In genomic region chr10:79767372-79768244, GRCm38 (mm10) we compare ENCODE assay signal across 7 mouse cellular contexts. TPM values are rescaled to one million over a fixed set of nuclear protein-coding genes. Genes with fewer than 3 reads are reported as not detected.
A peak's percentile ranks its signal among the peaks of the same experiment; 100 is the strongest.
DNase-seq lines count a peak whose midpoint lies in the region; ATAC-seq lines count a peak whose summit lies in the region.

No protein-coding gene starts in this region.

- H3K27me3 ChIP-seq in embryonic facial prominence, embryonic 11.5 days (ENCODE audit: control insufficient read depth, insufficient read depth, low read length), result no peaks in the 10 kb centered on the region
- 0 out of 2 replicates have a peak, but pooled peaks cover 10% of the 10 kb centered on the region for H3K27me3 ChIP-seq in limb, embryonic 10.5 days (ENCODE audit: low read depth, poor library complexity, severe bottlenecking)
- peaks cover 4% of the 10 kb centered on the region; the same call in 1 of the 2 replicates for H3K27me3 ChIP-seq in midbrain, embryonic 12.5 days

- peak; percentile 73 to 85 for DNase-seq in adrenal gland, postnatal 4 days (ENCODE audit: low spot score in 2 of 2)
- peak; percentile 96 for DNase-seq in embryonic facial prominence, embryonic 11.5 days (ENCODE audit: low spot score)
- DNase-seq in kidney, adult 11 months, result peak; percentile 90
- DNase-seq in limb, embryonic 10.5 days (ENCODE audit: low spot score), result peak; percentile 92
- peak; percentile 56 to 69 for DNase-seq in spleen, postnatal 14 days (ENCODE audit: low spot score in 2 of 2)

- no peaks in the 10 kb centered on the region; the same call in 1 of the 2 replicates for H3K36me3 ChIP-seq in embryonic facial prominence, embryonic 11.5 days (replicated peaks; ENCODE audit: control insufficient read depth, insufficient read depth, low read depth, low read length)
- peaks cover 25% of the 10 kb centered on the region for H3K36me3 ChIP-seq in limb, embryonic 10.5 days
- peaks cover 3% of the 10 kb centered on the region for H3K36me3 ChIP-seq in midbrain, embryonic 12.5 days

- H3K4me2 ChIP-seq in embryonic facial prominence, embryonic 11.5 days (ENCODE audit: low read depth, low read length), result peak overlapping the region; percentile 90
- H3K4me2 ChIP-seq in midbrain, embryonic 12.5 days (replicated peaks), result peak overlapping the region; percentile 83

- peak overlapping the region; percentile 28; the same call in 1 of the 2 replicates for H3K9ac ChIP-seq in embryonic facial prominence, embryonic 11.5 days (replicated peaks; ENCODE audit: low read length)
- peak overlapping the region; percentile 53 for H3K9ac ChIP-seq in midbrain, embryonic 12.5 days (replicated peaks)

- WGBS in embryonic facial prominence, embryonic 11.5 days, result 11% methylated on average over 40 of the region's 40 CpGs
- 13% methylated on average over 40 of the region's 40 CpGs for WGBS in limb, embryonic 10.5 days
- WGBS in midbrain, embryonic 12.5 days, result 13% methylated on average over 40 of the region's 40 CpGs

- peak; percentile 79 for ATAC-seq in embryonic facial prominence, embryonic 11.5 days (replicated peaks; ENCODE audit: insufficient number of reproducible peaks, low FRiP score, low TSS enrichment, low read depth)
- ATAC-seq in granulocyte monocyte progenitor cell, adult 5-6 weeks (replicated peaks; ENCODE audit: poor library complexity, severe bottlenecking), result peak; percentile 50
- ATAC-seq in midbrain, embryonic 12.5 days (ENCODE audit: low FRiP score, low read depth), result peak; percentile 83

- H3K9me3 ChIP-seq in embryonic facial prominence, embryonic 11.5 days (replicated peaks; ENCODE audit: control insufficient read depth, low read length), result no peaks in the 10 kb centered on the region
- H3K9me3 ChIP-seq in limb, embryonic 10.5 days (replicated peaks), result no peaks in the 10 kb centered on the region
- peaks cover 4% of the 10 kb centered on the region for H3K9me3 ChIP-seq in midbrain, embryonic 12.5 days

- peak overlapping the region; percentile 91 for H3K4me3 ChIP-seq in embryonic facial prominence, embryonic 11.5 days (ENCODE audit: low read depth, low read length)
- H3K4me3 ChIP-seq in limb, embryonic 10.5 days, result peak overlapping the region; percentile 97
- peak overlapping the region; percentile 95 for H3K4me3 ChIP-seq in midbrain, embryonic 12.5 days

- H3K4me1 ChIP-seq in embryonic facial prominence, embryonic 11.5 days (ENCODE audit: control insufficient read depth, insufficient read depth, low read length), result peaks cover 13% of the 10 kb centered on the region
- peaks cover 46% of the 10 kb centered on the region for H3K4me1 ChIP-seq in limb, embryonic 10.5 days
- peaks cover 36% of the 10 kb centered on the region for H3K4me1 ChIP-seq in midbrain, embryonic 12.5 days

- H3K27ac ChIP-seq in embryonic facial prominence, embryonic 11.5 days (replicated peaks; ENCODE audit: low read depth, low read length), result peak overlapping the region; percentile 88; the same call in 1 of the 2 replicates
- peak overlapping the region; percentile 96 for H3K27ac ChIP-seq in limb, embryonic 10.5 days
- peak overlapping the region; percentile 91 for H3K27ac ChIP-seq in midbrain, embryonic 12.5 days (replicated peaks)

RNA-seq across cellular contexts. Expression of gene Rnf126, which starts 0.9 kb away (rescaled TPM):
- total RNA-seq in adrenal gland, postnatal 4 days (2021), result 10 to 100 TPM; 60.7 to 61.7 TPM
- polyA plus RNA-seq in embryonic facial prominence, embryonic 11.5 days (2014; fragmentation: Nextera tagmentation; extraction: Ambion mirVana), result 65.1 and 72.7 TPM in 2 replicates
- total RNA-seq in granulocyte monocyte progenitor cell, adult 5-6 weeks (2014; fragmentation: Nextera tagmentation), result 32.1 and 64.5 TPM in 2 replicates
- 17.3 and 28.2 TPM in 2 replicates for total RNA-seq in granulocyte monocyte progenitor cell, adult 5-6 weeks (2017)
- polyA plus RNA-seq in limb, embryonic 10.5 days (2016; fragmentation: Nextera tagmentation; extraction: Ambion mirVana), result 141 and 151 TPM in 2 replicates
- polyA plus RNA-seq in midbrain, embryonic 12.5 days (2016; fragmentation: Nextera tagmentation; extraction: Ambion mirVana), result 98.8 and 104 TPM in 2 replicates

RNA-seq across cellular contexts. Expression of gene Fstl3, which starts 9.5 kb away (rescaled TPM):
- 1 to 10 TPM; 6.7 to 7.1 TPM for total RNA-seq in adrenal gland, postnatal 4 days (2021)
- 2.4 and 2.7 TPM in 2 replicates for polyA plus RNA-seq in embryonic facial prominence, embryonic 11.5 days (2014; fragmentation: Nextera tagmentation; extraction: Ambion mirVana)
- total RNA-seq in granulocyte monocyte progenitor cell, adult 5-6 weeks (2014; fragmentation: Nextera tagmentation), result 4.6 TPM in 1 of 2 replicates, not detected in the other
- total RNA-seq in granulocyte monocyte progenitor cell, adult 5-6 weeks (2017), result 0.62 and 1.4 TPM in 2 replicates
- 1.8 and 2.3 TPM in 2 replicates for polyA plus RNA-seq in limb, embryonic 10.5 days (2016; fragmentation: Nextera tagmentation; extraction: Ambion mirVana)
- polyA plus RNA-seq in midbrain, embryonic 12.5 days (2016; fragmentation: Nextera tagmentation; extraction: Ambion mirVana), result 1.0 and 1.6 TPM in 2 replicates

RNA-seq across cellular contexts. Expression of gene Fgf22, which starts 12.7 kb away (rescaled TPM):
- not detected for total RNA-seq in adrenal gland, postnatal 4 days (2021)
- 0.25 and 0.38 TPM in 2 replicates for polyA plus RNA-seq in embryonic facial prominence, embryonic 11.5 days (2014; fragmentation: Nextera tagmentation; extraction: Ambion mirVana)
- not detected in 2 replicates for total RNA-seq in granulocyte monocyte progenitor cell, adult 5-6 weeks (2014; fragmentation: Nextera tagmentation)
- not detected in 2 replicates for total RNA-seq in granulocyte monocyte progenitor cell, adult 5-6 weeks (2017)
- polyA plus RNA-seq in limb, embryonic 10.5 days (2016; fragmentation: Nextera tagmentation; extraction: Ambion mirVana), result 0.28 and 0.65 TPM in 2 replicates
- polyA plus RNA-seq in midbrain, embryonic 12.5 days (2016; fragmentation: Nextera tagmentation; extraction: Ambion mirVana), result 0.48 and 0.55 TPM in 2 replicates

RNA-seq across cellular contexts. Expression of gene Polrmt, which starts 21.2 kb away (rescaled TPM):
- 10 to 100 TPM; 61.2 to 68.6 TPM for total RNA-seq in adrenal gland, postnatal 4 days (2021)
- 30.5 and 35.6 TPM in 2 replicates for polyA plus RNA-seq in embryonic facial prominence, embryonic 11.5 days (2014; fragmentation: Nextera tagmentation; extraction: Ambion mirVana)
- 28.6 and 56.2 TPM in 2 replicates for total RNA-seq in granulocyte monocyte progenitor cell, adult 5-6 weeks (2014; fragmentation: Nextera tagmentation)
- total RNA-seq in granulocyte monocyte progenitor cell, adult 5-6 weeks (2017), result 12.7 and 14.0 TPM in 2 replicates
- 58.6 and 61.2 TPM in 2 replicates for polyA plus RNA-seq in limb, embryonic 10.5 days (2016; fragmentation: Nextera tagmentation; extraction: Ambion mirVana)
- polyA plus RNA-seq in midbrain, embryonic 12.5 days (2016; fragmentation: Nextera tagmentation; extraction: Ambion mirVana), result 45.3 and 46.3 TPM in 2 replicates

RNA-seq across cellular contexts. Expression of gene Prss57, which starts 23.2 kb away (rescaled TPM):
- total RNA-seq in adrenal gland, postnatal 4 days (2021), result under 1 TPM; 0.11 to 0.71 TPM
- polyA plus RNA-seq in embryonic facial prominence, embryonic 11.5 days (2014; fragmentation: Nextera tagmentation; extraction: Ambion mirVana), result not detected in 2 replicates
- total RNA-seq in granulocyte monocyte progenitor cell, adult 5-6 weeks (2014; fragmentation: Nextera tagmentation), result 172 and 215 TPM in 2 replicates
- total RNA-seq in granulocyte monocyte progenitor cell, adult 5-6 weeks (2017), result 77.4 and 86.7 TPM in 2 replicates
- 0.19 TPM in 1 of 2 replicates, not detected in the other for polyA plus RNA-seq in limb, embryonic 10.5 days (2016; fragmentation: Nextera tagmentation; extraction: Ambion mirVana)
- polyA plus RNA-seq in midbrain, embryonic 12.5 days (2016; fragmentation: Nextera tagmentation; extraction: Ambion mirVana), result 0.27 TPM in 1 of 2 replicates, not detected in the other

Comparison
In these comparisons a context has a peak if more than half of its experiments do, and no peak if none do; other contexts are left out.
1. Peak in every context shown above with its lines: DNase-seq, ATAC-seq, H3K4me3 ChIP-seq and H3K27ac ChIP-seq.